Mouse (Mus musculus) heart, adult 18-20 months (tissue): ENCODE measurements around the gene Ubtfl1. TPM values are rescaled to one million over a fixed set of nuclear protein-coding genes. Genes with fewer than 3 reads are reported as not detected.
"Not testable (repeated sequence)": the region's sequence is repeated elsewhere in the genome, so short reads cannot be mapped to it uniquely, and the experiment has no call there.

Experiments used
- DNase-seq, 2 experiments: peaks; one replicate each; pipeline ENCODE4 v3.0.0; 2021 to 2022; ENCODE audit warnings: mixed read lengths in 1 of 2
- long read RNA-seq, 2 experiments: library from polyadenylated mRNA; stranded (forward); transcript quantifications; one replicate each; pipeline ENCODE4 v2.0.0; 2021
- microRNA-seq, 2 experiments: library from miRNA; unstranded; fragments of <30 nt; microRNA quantifications; one replicate each; pipeline ENCODE4 v1.2.0; 2022
- total RNA-seq, 2 experiments: library from RNA; stranded (reverse); gene quantifications; 2 replicates each; pipeline ENCODE4 v1.2.3; 2021

Gene Ubtfl1
- not detected for total RNA-seq
- long read RNA-seq, experiment 1, result 0 reads
- long read RNA-seq, experiment 2, result 0 reads

- DNase-seq, result no peak
These were observed at the start of gene Ubtfl1 for GRCm38 (mm10) chr9:18404118-18404517. TSS of gene Ubtfl1 (plus strand) at chr9:18404418.

GRCm38 (mm10) chr9:18373026-18373425 is 31.2 kb upstream of the Ubtfl1 start:
- DNase-seq, result not testable (repeated sequence)

GRCm38 (mm10) chr9:18385782-18386181 is 18.4 kb upstream of the Ubtfl1 start:
- peak; percentile 46 to 63 for DNase-seq

GRCm38 (mm10) chr9:18399629-18400028 is 4.6 kb upstream of the Ubtfl1 start:
- no peak for DNase-seq

GRCm38 (mm10) chr9:18402895-18403294 is 1.3 kb upstream of the Ubtfl1 start, which contains the start of gene Naalad2:
TSS of gene Naalad2 (minus strand) at chr9:18402995.
- DNase-seq, result not testable (repeated sequence)

DNA sequence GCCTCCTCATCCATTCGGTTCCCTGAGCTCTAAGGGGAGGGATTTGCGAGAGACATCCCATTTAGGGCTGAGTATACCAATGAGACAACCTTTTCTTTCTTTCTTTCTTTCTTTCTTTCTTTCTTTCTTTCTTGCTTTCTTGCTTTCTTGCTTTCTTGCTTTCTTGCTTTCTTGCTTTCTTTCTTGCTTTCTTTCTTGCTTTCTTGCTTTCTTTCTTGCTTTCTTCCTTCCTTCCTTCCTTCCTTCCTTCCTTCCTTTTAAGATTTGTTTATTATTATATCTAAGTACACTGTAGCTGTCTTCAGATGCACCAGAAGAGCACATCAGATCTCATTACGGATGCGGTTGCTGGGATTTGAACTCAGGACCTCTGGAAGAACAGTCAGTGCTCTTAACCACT is 8.2 kb downstream of the Ubtfl1 start:
- not testable (repeated sequence) for DNase-seq

DNA sequence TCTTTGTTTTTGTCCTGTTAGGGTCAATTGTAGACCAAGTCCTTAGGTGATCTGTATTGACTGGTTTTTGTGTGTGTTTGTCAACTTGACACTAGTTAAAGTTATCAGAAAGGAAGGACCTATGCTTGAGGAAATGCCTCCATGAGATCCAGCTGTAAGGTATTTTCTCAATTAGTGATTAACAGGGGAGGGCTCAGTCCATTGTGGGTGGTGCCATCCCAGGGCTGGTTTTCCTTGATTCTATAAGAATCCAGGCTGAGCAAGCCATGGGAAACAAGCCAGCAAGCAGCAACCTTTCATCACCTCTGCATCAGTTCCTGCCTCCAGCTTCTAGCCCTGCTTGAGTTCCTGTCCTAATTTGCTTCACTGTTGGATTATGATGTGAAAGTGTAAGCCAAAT is 26.1 kb downstream of the Ubtfl1 start, which contains the start of gene Mbd3l2:
Mbd3l2 (plus strand) TSS at position 301 of the 400 bp plus-strand sequence.
- DNase-seq, result no peak

DNA sequence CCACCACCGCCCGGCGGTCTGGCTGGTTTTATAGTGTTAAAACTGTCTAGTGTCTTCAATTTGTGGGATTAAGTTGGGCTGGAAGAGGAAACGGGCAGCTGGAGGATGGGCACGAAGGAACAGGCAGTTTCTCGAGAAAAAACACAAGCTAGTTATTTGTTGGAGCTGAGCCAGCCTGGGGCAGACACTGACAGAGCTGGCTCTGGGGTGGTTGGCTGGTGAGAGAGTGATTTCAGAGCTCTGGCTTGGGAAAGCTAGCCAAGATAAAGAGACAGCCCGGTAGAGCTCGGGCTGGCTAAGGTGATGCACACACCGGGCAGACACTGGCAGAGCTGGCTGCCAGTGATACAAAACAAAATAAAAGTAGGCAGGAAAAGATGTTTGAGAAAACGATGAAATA is 27.5 kb downstream of the Ubtfl1 start:
- DNase-seq, result peak; percentile 5 to 32

GRCm38 (mm10) chr9:18456520-18456919 is 52.3 kb downstream of the Ubtfl1 start:
- DNase-seq, result no peak

Small RNA genes within 50 kb of the gene (microRNA-seq; reads per million reads assigned to microRNA genes)
- 0 reads per million in 2 experiments for gene Gm22854

Other genes starting within 250 kb of the Ubtfl1 start
- gene Chordc1, start 112.3 kb upstream of the Ubtfl1 start, total RNA-seq, result 10 to 100 TPM; 67.6 to 75.9 TPM
- gene Naalad2, start 1.4 kb upstream of the Ubtfl1 start, total RNA-seq, result 1 to 10 TPM; 6.1 to 6.6 TPM
- gene Mbd3l2, start 26.2 kb downstream of the Ubtfl1 start, total RNA-seq, result not detected
- gene Zfp558, start 73.8 kb downstream of the Ubtfl1 start, total RNA-seq, result 1 to 10 TPM; 1.7 to 1.9 TPM
- gene Mbd3l1, start 73.9 kb downstream of the Ubtfl1 start, total RNA-seq, result not detected